Mouse (Mus musculus) hindlimb bud, embryonic 11.5 days (tissue): ENCODE results near the gene Cdr2.
A peak's percentile ranks its signal among the peaks of the same experiment; 100 is the strongest.
"Not testable (repeated sequence)": the region's sequence is repeated elsewhere in the genome, so short reads cannot be mapped to it uniquely, and the experiment has no call there.

Experiments used
- DNase-seq: peaks from one replicate; pipeline ENCODE4 v3.0.0-alpha.2; 2012; ENCODE audit warnings: low read depth, low spot score; ENCODE audit errors: extremely low spot score

The Cdr2 gene

GRCm38 (mm10) chr7:120982200-120982841, at the start of gene Cdr2, which contains the start of gene Mfsd13b:
Gene Cdr2 (minus strand): TSS chr7:120982312.
Gene Mfsd13b (plus strand): TSS chr7:120982509.
- peak; percentile 99 for DNase-seq

GRCm38 (mm10) chr7:121029947-121030346, 47.8 kb upstream of the Cdr2 start:
- not testable (repeated sequence) for DNase-seq

GRCm38 (mm10) chr7:121026300-121026699, 44.2 kb upstream of the Cdr2 start:
- no peak for DNase-seq

GRCm38 (mm10) chr7:121025221-121026008, 43.3 kb upstream of the Cdr2 start:
- no peak for DNase-seq

- DNase-seq: no peak
Observed at GRCm38 (mm10) chr7:121020277-121020676, 38.2 kb upstream of the Cdr2 start.

- no peak for DNase-seq
Observed at GRCm38 (mm10) chr7:121018778-121019177, 36.7 kb upstream of the Cdr2 start.

- DNase-seq: no peak
Observed at GRCm38 (mm10) chr7:121014486-121014885, 32.4 kb upstream of the Cdr2 start.

GRCm38 (mm10) chr7:121011794-121012689, 29.9 kb upstream of the Cdr2 start:
- DNase-seq: peak; percentile 12

- DNase-seq: no peak
Observed at GRCm38 (mm10) chr7:121003793-121004418, 21.8 kb upstream of the Cdr2 start.

- no peak for DNase-seq
Observed at GRCm38 (mm10) chr7:121002407-121002928, 20.4 kb upstream of the Cdr2 start.

GRCm38 (mm10) chr7:121001879-121002278, 19.8 kb upstream of the Cdr2 start:
- no peak for DNase-seq

GRCm38 (mm10) chr7:121000065-121000822, 18.1 kb upstream of the Cdr2 start:
- DNase-seq: no peak

GRCm38 (mm10) chr7:120999021-120999530, 17.0 kb upstream of the Cdr2 start:
- DNase-seq: no peak

GRCm38 (mm10) chr7:120991191-120991590, 9.1 kb upstream of the Cdr2 start:
- DNase-seq: no peak

GRCm38 (mm10) chr7:120982968-120983367, 856 bp upstream of the Cdr2 start:
- no peak for DNase-seq

- DNase-seq: no peak
Observed at GRCm38 (mm10) chr7:120980931-120981924, 884 bp downstream of the Cdr2 start.

GRCm38 (mm10) chr7:120980041-120980440, 2.1 kb downstream of the Cdr2 start:
- no peak for DNase-seq

- no peak for DNase-seq
Observed at GRCm38 (mm10) chr7:120977063-120977462, 5.0 kb downstream of the Cdr2 start.
